Mouse (Mus musculus) intestine, postnatal 0 days (tissue): Measurements from ENCODE around the gene Il22ra1. TPM values are rescaled to one million over a fixed set of nuclear protein-coding genes. Genes with fewer than 3 reads are reported as not detected.
A peak's percentile ranks its signal among the peaks of the same experiment; 100 is the strongest.

ENCODE experiments used
- ATAC-seq: fragments of 200-750 bp; cut with Nextera tagmentation; 2 replicates; pipeline ENCODE4 v1.8.0; 2017; ENCODE audit warnings: mild to moderate bottlenecking, moderate TSS enrichment, moderate library complexity
- H3K27ac ChIP-seq: fragments of 300-500 bp; sonication (generic); 2 replicates; pipeline ENCODE4 v1.5.1; 2014; ENCODE audit warnings: mild to moderate bottlenecking, low read depth, low read length, moderate library complexity
- H3K27me3 ChIP-seq: fragments of 300-500 bp; sonication (generic); replicated peaks from 2 replicates; pipeline ENCODE4 v1.6.1; 2014; ENCODE audit warnings: low read length, mixed read lengths; ENCODE audit not compliant: control insufficient read depth, insufficient read depth
- H3K36me3 ChIP-seq: fragments of 300-500 bp; sonication (generic); 2 replicates; pipeline ENCODE4 v1.6.1; 2014; ENCODE audit warnings: mild to moderate bottlenecking, moderate library complexity; ENCODE audit not compliant: control insufficient read depth, insufficient read depth
- H3K4me1 ChIP-seq: fragments of 300-500 bp; sonication (generic); replicated peaks from 2 replicates; pipeline ENCODE4 v1.6.1; 2014; ENCODE audit warnings: antibody characterized with exemption, low read length, mixed read lengths; ENCODE audit not compliant: control insufficient read depth, insufficient read depth
- H3K4me2 ChIP-seq: fragments of 300-500 bp; sonication (generic); replicated peaks from 2 replicates; pipeline ENCODE4 v1.6.1; 2014; ENCODE audit warnings: low read depth, mild to moderate bottlenecking, moderate library complexity
- H3K4me3 ChIP-seq: fragments of 300-500 bp; sonication (generic); 2 replicates; pipeline ENCODE4 v1.5.1; 2014; ENCODE audit warnings: low read depth, low read length
- H3K9ac ChIP-seq: fragments of 300-500 bp; sonication (generic); 2 replicates; pipeline ENCODE4 v1.6.1; 2014; ENCODE audit warnings: mild to moderate bottlenecking, low read depth, low read length
- H3K9me3 ChIP-seq: fragments of 300-500 bp; sonication (generic); 2 replicates; pipeline ENCODE4 v1.6.1; 2016; ENCODE audit warnings: mixed run types; ENCODE audit not compliant: control insufficient read depth
- CTCF ChIP-seq: sonication (generic); IDR thresholded peaks from 2 replicates; pipeline ENCODE4 v1.5.1; 2016; ENCODE audit warnings: low read depth, mild to moderate bottlenecking, control low read depth, antibody characterized with exemption, moderate library complexity
- WGBS: fragments of 180-500 bp; shearing (Covaris S2); extraction: QIAGEN DNeasy Blood & Tissue Kit; methylation state at CpG from one replicate; pipeline ENCODE4 v1.1.7; 2014; 5-methylcytosine and 5-hydroxymethylcytosine counted together
- polyA plus RNA-seq: library from polyadenylated mRNA; unstranded; fragments of >200 nt; fragmentation: Nextera tagmentation; extraction: Ambion mirVana; gene quantifications from 2 replicates; pipeline ENCODE4 v1.2.1, GENCODE M21; 2015

Gene Il22ra1
- polyA plus RNA-seq, 1 experiment from 2014 or later: 7.7 TPM

GRCm38 (mm10) chr4:135738237-135738636 lies 10.3 kb downstream of the Il22ra1 start:
- no peak for TF ChIP-seq CTCF
- Histone ChIP-seq H3K4me1 (peaks cover 3% of the 10 kb centered on the region), H3K27me3 (no peaks in the 10 kb centered on the region), H3K27ac (peak overlapping the region; percentile 62), H3K4me3 (no peak overlapping the region), H3K4me2 (no peak overlapping the region; the same call in 1 of the 2 replicates), H3K9me3 (no peaks in the 10 kb centered on the region), H3K9ac (no peak overlapping the region), H3K36me3 (peaks cover 46% of the 10 kb centered on the region)
- ATAC-seq: 0 out of 2 replicates have a peak, but pooled peaks have one; percentile 12
- WGBS: 19% methylated on average over 5 of the region's 5 CpGs

GRCm38 (mm10) chr4:135739148-135739547 lies 11.2 kb downstream of the Il22ra1 start:
- H3K9ac ChIP-seq: no peak overlapping the region
- peaks cover 42% of the 10 kb centered on the region for H3K36me3 ChIP-seq
- no peaks in the 10 kb centered on the region for H3K9me3 ChIP-seq
- H3K27ac ChIP-seq: peak overlapping the region; percentile 62
- no peaks in the 10 kb centered on the region for H3K27me3 ChIP-seq
- WGBS: 32% methylated on average over 7 of the region's 7 CpGs
- TF ChIP-seq CTCF: no peak
- ATAC-seq: peak; percentile 21; the same call in 1 of the 2 replicates
- H3K4me1 ChIP-seq: peaks cover 10% of the 10 kb centered on the region
- H3K4me3 ChIP-seq: no peak overlapping the region
- H3K4me2 ChIP-seq: no peak overlapping the region

- Histone ChIP-seq H3K27ac (no peak overlapping the region), H3K4me2 (no peak overlapping the region), H3K36me3 (peaks cover 37% of the 10 kb centered on the region), H3K9ac (no peak overlapping the region), H3K27me3 (no peaks in the 10 kb centered on the region), H3K4me3 (no peak overlapping the region), H3K9me3 (no peaks in the 10 kb centered on the region), H3K4me1 (peaks cover 10% of the 10 kb centered on the region)
- TF ChIP-seq CTCF: no peak
- 56% methylated on average over 14 of the region's 14 CpGs for WGBS
- peak; percentile 62 for ATAC-seq
Measured at GRCm38 (mm10) chr4:135739672-135740071, 11.7 kb downstream of the Il22ra1 start.

GRCm38 (mm10) chr4:135743520-135743919 lies 15.5 kb downstream of the Il22ra1 start:
- no peaks in the 10 kb centered on the region for H3K9me3 ChIP-seq
- H3K9ac ChIP-seq: no peak overlapping the region
- no peak overlapping the region for H3K4me3 ChIP-seq
- peaks cover 30% of the 10 kb centered on the region; the same call in 1 of the 2 replicates for H3K36me3 ChIP-seq
- ATAC-seq: no peak
- H3K27ac ChIP-seq: 0 out of 2 replicates have a peak overlapping the region, but pooled peaks have one; percentile 28
- no peak overlapping the region for H3K4me2 ChIP-seq
- H3K4me1 ChIP-seq: peaks cover 7% of the 10 kb centered on the region
- TF ChIP-seq CTCF: no peak
- H3K27me3 ChIP-seq: no peaks in the 10 kb centered on the region
- 23% methylated on average over 6 of the region's 6 CpGs for WGBS

- WGBS: 24% methylated on average over 16 of the region's 16 CpGs
- H3K4me2 ChIP-seq: no peak overlapping the region
- H3K4me1 ChIP-seq: peaks cover 7% of the 10 kb centered on the region
- no peak for TF ChIP-seq CTCF
- peak overlapping the region; percentile 66; the same call in 1 of the 2 replicates for H3K27ac ChIP-seq
- no peaks in the 10 kb centered on the region for H3K9me3 ChIP-seq
- peak overlapping the region; percentile 31; the same call in 1 of the 2 replicates for H3K9ac ChIP-seq
- peaks cover 41% of the 10 kb centered on the region; the same call in 1 of the 2 replicates for H3K36me3 ChIP-seq
- H3K4me3 ChIP-seq: no peak overlapping the region
- no peaks in the 10 kb centered on the region for H3K27me3 ChIP-seq
- ATAC-seq: peak; percentile 22; the same call in 1 of the 2 replicates
Measured at GRCm38 (mm10) chr4:135744726-135745448, 16.9 kb downstream of the Il22ra1 start.

- no peak for TF ChIP-seq CTCF
- Histone ChIP-seq H3K4me1 (peaks cover 9% of the 10 kb centered on the region), H3K4me2 (no peak overlapping the region), H3K36me3 (peaks cover 48% of the 10 kb centered on the region), H3K9me3 (no peaks in the 10 kb centered on the region), H3K27ac (peak overlapping the region; percentile 66), H3K9ac (0 out of 2 replicates have a peak overlapping the region, but pooled peaks have one; percentile 31), H3K27me3 (no peaks in the 10 kb centered on the region), H3K4me3 (no peak overlapping the region)
- peak; percentile 47 for ATAC-seq
- 46% methylated on average over 10 of the region's 10 CpGs for WGBS
Measured at GRCm38 (mm10) chr4:135745613-135746012, 17.6 kb downstream of the Il22ra1 start.
